Mouse (Mus musculus) stomach, postnatal 0 days (tissue): ENCODE data around the gene Dusp12.

Experiments
- CTCF ChIP-seq: IDR thresholded peaks from 2 replicates; pipeline ENCODE4 v1.5.1; 2016; ENCODE audit warnings: antibody characterized with exemption, low read depth, mild to moderate bottlenecking, moderate library complexity
- EP300 ChIP-seq: optimal IDR thresholded peaks from 2 replicates; pipeline ENCODE3; 2016; ENCODE audit warnings: antibody characterized with exemption

GRCm38 (mm10) chr1:170933386-170933920 is 48.1 kb upstream of the Dusp12 start:
- no peak for TF ChIP-seq CTCF
- TF ChIP-seq EP300 = no peak
